Mouse (Mus musculus): ENCODE data around the gene Apbb2. TPM values are rescaled to one million over a fixed set of nuclear protein-coding genes. Genes with fewer than 3 reads are reported as not detected.

The Apbb2 gene
- polyA plus RNA-seq, 1 experiment = 22.6 TPM

DNA sequence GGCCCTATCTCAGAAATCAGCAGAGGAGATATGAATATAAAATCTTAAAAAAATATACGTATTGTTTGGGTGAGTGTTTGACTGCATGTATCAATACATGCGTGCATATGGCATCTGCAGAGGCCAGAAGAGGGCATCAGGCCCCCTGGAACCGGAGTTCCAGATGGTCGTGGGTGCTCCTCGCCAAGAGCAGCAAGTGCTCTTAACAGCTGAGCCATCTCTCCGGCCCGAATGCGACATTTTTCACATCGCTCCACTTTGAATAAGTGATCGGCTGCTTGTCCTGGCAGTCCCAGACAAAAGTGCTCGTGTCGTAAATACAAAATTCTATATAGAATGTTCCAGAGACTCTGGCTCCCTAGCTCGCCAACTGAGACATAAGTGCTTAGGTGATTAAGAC is 43.4 kb downstream of the Apbb2 start:
- TF ChIP-seq USF1 (IDR thresholded peaks at IDR 0.05; ENCODE audit: low read depth) (no peak), MYOD1 (IDR thresholded peaks at IDR 0.05; ENCODE audit: control insufficient read depth, insufficient read length, low read depth) (no peak), CTCF (IDR thresholded peaks at IDR 0.05; ENCODE audit: control insufficient read depth, insufficient read depth, insufficient read length) (no peak), FOSL1 (IDR thresholded peaks at IDR 0.05; ENCODE audit: insufficient read depth, low read length, poor library complexity, severe bottlenecking) (no peak)
- Histone ChIP-seq H3ac (ENCODE audit: control insufficient read depth, insufficient read length, low read depth) (no peak overlapping the region), H3K79me2 (ENCODE audit: control insufficient read depth, insufficient read depth) (peaks cover 100% of the 10 kb centered on the region), H3K36me3 (ENCODE audit: control insufficient read depth, insufficient read depth) (peaks cover 11% of the 10 kb centered on the region), H3K27me3 (ENCODE audit: control insufficient read depth, insufficient read depth, insufficient read length) (no peaks in the 10 kb centered on the region), H3K4me3 (ENCODE audit: insufficient read depth, poor library complexity, severe bottlenecking) (no peak overlapping the region), H3K79me3 (ENCODE audit: low read depth) (peaks cover 87% of the 10 kb centered on the region)

DNA sequence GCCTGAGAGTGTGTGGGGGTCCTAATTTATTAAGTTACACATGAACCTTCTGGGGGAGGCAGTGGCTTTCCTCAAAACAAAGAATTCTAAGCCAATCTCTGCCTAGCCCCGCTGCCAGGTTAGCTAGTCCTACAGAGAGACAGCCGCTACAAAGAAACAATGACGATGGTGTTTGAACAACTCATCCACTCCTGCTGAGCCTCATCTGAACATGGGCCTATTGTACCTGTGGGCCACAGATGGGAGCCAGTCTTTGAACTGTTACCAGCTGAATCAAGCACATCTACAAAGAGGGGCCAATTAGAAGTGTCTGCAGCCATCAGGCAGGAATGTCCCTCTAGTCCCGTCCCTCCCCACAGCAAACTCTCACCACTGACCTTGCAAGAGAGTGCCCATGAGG is 45.3 kb downstream of the Apbb2 start:
- TF ChIP-seq MYOG (IDR thresholded peaks at IDR 0.05; ENCODE audit: control insufficient read depth, extremely low read depth, insufficient read length) (no peak), USF1 (IDR thresholded peaks at IDR 0.05; ENCODE audit: low read depth) (no peak), CEBPB (IDR thresholded peaks at IDR 0.05; ENCODE audit: low read depth) (no peak), MYOD1 (IDR thresholded peaks at IDR 0.05; ENCODE audit: control insufficient read depth, insufficient read length, low read depth) (no peak), MAX (IDR thresholded peaks at IDR 0.05) (no peak), FOSL1 (IDR thresholded peaks at IDR 0.05; ENCODE audit: insufficient read depth, low read length, poor library complexity, severe bottlenecking) (no peak), CTCF (IDR thresholded peaks at IDR 0.05; ENCODE audit: control insufficient read depth, insufficient read depth, insufficient read length) (no peak)
- H3K27me3 ChIP-seq (ENCODE audit: control insufficient read depth, insufficient read depth, insufficient read length) = no peaks in the 10 kb centered on the region
- H3K79me2 ChIP-seq (ENCODE audit: control insufficient read depth, insufficient read depth) = peaks cover 100% of the 10 kb centered on the region
- H3K36me3 ChIP-seq (ENCODE audit: control insufficient read depth, insufficient read depth) = peaks cover 14% of the 10 kb centered on the region
- H3K79me3 ChIP-seq (ENCODE audit: low read depth) = peaks cover 87% of the 10 kb centered on the region
- H3K4me3 ChIP-seq (ENCODE audit: insufficient read depth, poor library complexity, severe bottlenecking) = no peak overlapping the region
- no peak overlapping the region for H3ac ChIP-seq (ENCODE audit: control insufficient read depth, insufficient read length, low read depth)

DNA sequence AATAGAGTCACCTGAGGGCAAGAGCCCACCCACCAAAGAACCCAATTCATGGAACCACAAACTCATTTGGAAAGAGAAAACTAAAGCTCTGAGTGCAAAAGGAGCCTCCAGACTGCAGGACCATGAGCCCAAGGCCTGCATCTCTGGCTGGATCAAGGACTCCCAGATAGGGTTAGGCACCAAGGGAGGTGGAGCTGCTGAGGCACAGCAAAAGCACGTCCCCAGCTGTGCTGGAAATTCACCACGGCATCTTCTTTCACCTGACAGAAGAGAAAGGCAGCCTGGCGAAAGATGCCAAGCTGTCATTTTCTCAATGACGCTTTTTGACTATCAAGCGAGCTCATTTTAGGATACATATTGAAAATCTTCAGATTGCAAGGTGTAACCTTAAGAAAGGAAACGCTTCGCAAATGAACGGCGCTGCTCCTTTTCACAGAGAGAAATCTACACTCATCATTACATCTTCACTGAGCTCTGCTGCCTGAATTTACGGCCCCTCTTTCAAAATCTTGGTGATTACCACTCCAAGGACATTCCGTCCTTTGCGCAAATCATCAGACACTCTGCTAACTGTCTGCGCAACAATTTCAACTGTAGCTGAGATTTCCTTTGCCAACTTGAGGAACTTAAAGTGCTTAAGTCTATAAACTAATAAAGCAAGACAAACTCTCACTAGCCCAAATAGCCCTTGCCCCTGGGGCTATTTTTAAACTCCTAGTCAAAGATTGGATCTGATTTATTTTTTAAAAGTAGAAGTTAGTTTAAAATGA is 46.3 kb downstream of the Apbb2 start:
- Histone ChIP-seq H3ac (ENCODE audit: control insufficient read depth, insufficient read length, low read depth) (no peak overlapping the region), H3K36me3 (ENCODE audit: control insufficient read depth, insufficient read depth) (peaks cover 20% of the 10 kb centered on the region), H3K27me3 (ENCODE audit: control insufficient read depth, insufficient read depth, insufficient read length) (no peaks in the 10 kb centered on the region), H3K79me3 (ENCODE audit: low read depth) (peaks cover 91% of the 10 kb centered on the region), H3K4me3 (ENCODE audit: insufficient read depth, poor library complexity, severe bottlenecking) (no peak overlapping the region), H3K79me2 (ENCODE audit: control insufficient read depth, insufficient read depth) (peaks cover 100% of the 10 kb centered on the region)
- TF ChIP-seq CTCF (IDR thresholded peaks at IDR 0.05; ENCODE audit: control insufficient read depth, insufficient read depth, insufficient read length) (no peak), USF1 (IDR thresholded peaks at IDR 0.05; ENCODE audit: low read depth) (no peak), MYOD1 (IDR thresholded peaks at IDR 0.05; ENCODE audit: control insufficient read depth, insufficient read length, low read depth) (no peak), FOSL1 (IDR thresholded peaks at IDR 0.05; ENCODE audit: insufficient read depth, low read length, poor library complexity, severe bottlenecking) (no peak), MYOG (IDR thresholded peaks at IDR 0.05; ENCODE audit: control insufficient read depth, extremely low read depth, insufficient read length) (no peak), MAX (IDR thresholded peaks at IDR 0.05) (no peak), CEBPB (IDR thresholded peaks at IDR 0.05; ENCODE audit: low read depth) (no peak)

GRCm38 (mm10) chr5:66570709-66571108 is 47.9 kb downstream of the Apbb2 start:
- TF ChIP-seq USF1 (IDR thresholded peaks at IDR 0.05; ENCODE audit: low read depth) = no peak
- Histone ChIP-seq H3K27me3 (ENCODE audit: control insufficient read depth, insufficient read depth, insufficient read length) (no peaks in the 10 kb centered on the region), H3ac (ENCODE audit: control insufficient read depth, insufficient read length, low read depth) (no peak overlapping the region), H3K36me3 (ENCODE audit: control insufficient read depth, insufficient read depth) (peaks cover 31% of the 10 kb centered on the region), H3K79me2 (ENCODE audit: control insufficient read depth, insufficient read depth) (peaks cover 100% of the 10 kb centered on the region), H3K4me3 (ENCODE audit: insufficient read depth, poor library complexity, severe bottlenecking) (no peak overlapping the region), H3K79me3 (ENCODE audit: low read depth) (peaks cover 91% of the 10 kb centered on the region)

- no peak for TF ChIP-seq CEBPB (IDR thresholded peaks at IDR 0.05; ENCODE audit: low read depth)
- Histone ChIP-seq H3K79me3 (ENCODE audit: low read depth) (peaks cover 92% of the 10 kb centered on the region), H3K79me2 (ENCODE audit: control insufficient read depth, insufficient read depth) (peaks cover 100% of the 10 kb centered on the region)
Measured at GRCm38 (mm10) chr5:66569141-66569801, 49.3 kb downstream of the Apbb2 start.

DNA sequence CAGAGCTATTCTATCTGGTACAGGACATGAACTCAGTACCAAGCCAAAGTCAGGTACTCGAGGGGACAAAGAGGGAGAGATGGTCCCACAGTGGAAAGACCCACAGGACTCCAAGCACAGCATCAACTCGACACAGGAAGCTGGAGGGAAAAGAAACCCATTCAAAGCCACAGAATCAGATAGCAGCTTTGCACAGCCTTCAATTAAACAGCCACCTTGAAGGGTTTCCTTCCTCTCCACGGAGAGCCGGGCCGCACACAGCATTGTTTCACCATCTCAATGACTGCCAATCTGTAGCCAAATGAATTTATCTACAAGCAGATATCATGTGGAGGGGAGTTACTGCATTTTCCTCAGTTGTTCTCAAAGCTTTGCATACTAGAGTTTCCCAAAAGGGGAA is 50.6 kb downstream of the Apbb2 start:
- Histone ChIP-seq H3K27me3 (ENCODE audit: control insufficient read depth, insufficient read depth, insufficient read length) (no peaks in the 10 kb centered on the region), H3ac (ENCODE audit: control insufficient read depth, insufficient read length, low read depth) (no peak overlapping the region), H3K4me3 (ENCODE audit: insufficient read depth, poor library complexity, severe bottlenecking) (no peak overlapping the region), H3K79me2 (ENCODE audit: control insufficient read depth, insufficient read depth) (peaks cover 100% of the 10 kb centered on the region), H3K79me3 (ENCODE audit: low read depth) (peaks cover 93% of the 10 kb centered on the region), H3K36me3 (ENCODE audit: control insufficient read depth, insufficient read depth) (peaks cover 25% of the 10 kb centered on the region)
- TF ChIP-seq MYOG (IDR thresholded peaks at IDR 0.05; ENCODE audit: control insufficient read depth, extremely low read depth, insufficient read length) (no peak), MAX (IDR thresholded peaks at IDR 0.05) (no peak), FOSL1 (IDR thresholded peaks at IDR 0.05; ENCODE audit: insufficient read depth, low read length, poor library complexity, severe bottlenecking) (no peak), CEBPB (IDR thresholded peaks at IDR 0.05; ENCODE audit: low read depth) (no peak), CTCF (IDR thresholded peaks at IDR 0.05; ENCODE audit: control insufficient read depth, insufficient read depth, insufficient read length) (no peak), MYOD1 (IDR thresholded peaks at IDR 0.05; ENCODE audit: control insufficient read depth, insufficient read length, low read depth) (no peak), USF1 (IDR thresholded peaks at IDR 0.05; ENCODE audit: low read depth) (no peak)

More at GRCm38 (mm10) chr5:66569141-66569801, 49.3 kb downstream of the Apbb2 start:
- Histone ChIP-seq H3K36me3 (ENCODE audit: control insufficient read depth, insufficient read depth) (peaks cover 25% of the 10 kb centered on the region), H3ac (ENCODE audit: control insufficient read depth, insufficient read length, low read depth) (no peak overlapping the region), H3K27me3 (ENCODE audit: control insufficient read depth, insufficient read depth, insufficient read length) (no peaks in the 10 kb centered on the region), H3K4me3 (ENCODE audit: insufficient read depth, poor library complexity, severe bottlenecking) (no peak overlapping the region)
